Mouse (Mus musculus): ENCODE data around the gene Kcmf1.

The Kcmf1 gene

GRCm38 (mm10) chr6:72899781-72900681 lies at the start of gene Kcmf1:
Kcmf1 (minus strand) TSS chr6:72899979.
- peak; percentile 68 to 80 for DNase-seq (ENCODE audit: low spot score in 2 of 2)

GRCm38 (mm10) chr6:72949161-72949756 lies 49.5 kb upstream of the Kcmf1 start:
- DNase-seq (ENCODE audit: low spot score in 2 of 2) = no peak

GRCm38 (mm10) chr6:72948392-72948791 lies 48.6 kb upstream of the Kcmf1 start:
- DNase-seq (ENCODE audit: low spot score in 2 of 2) = no peak

- no peak for DNase-seq (ENCODE audit: low spot score in 2 of 2)
Measured at GRCm38 (mm10) chr6:72947960-72948359, 48.2 kb upstream of the Kcmf1 start.

GRCm38 (mm10) chr6:72940493-72940892 lies 40.7 kb upstream of the Kcmf1 start:
- peak; percentile 55 to 58 for DNase-seq (ENCODE audit: low spot score in 2 of 2)

GRCm38 (mm10) chr6:72937859-72938258 lies 38.1 kb upstream of the Kcmf1 start:
- DNase-seq (ENCODE audit: low spot score in 2 of 2) = no peak

- no peak for DNase-seq (ENCODE audit: low spot score in 2 of 2)
Measured at GRCm38 (mm10) chr6:72937430-72937829, 37.7 kb upstream of the Kcmf1 start.

GRCm38 (mm10) chr6:72932955-72933354 lies 33.2 kb upstream of the Kcmf1 start:
- no peak for DNase-seq (ENCODE audit: low spot score in 2 of 2)

GRCm38 (mm10) chr6:72931533-72931932 lies 31.8 kb upstream of the Kcmf1 start:
- no peak for DNase-seq (ENCODE audit: low spot score in 2 of 2)

GRCm38 (mm10) chr6:72929795-72930398 lies 30.1 kb upstream of the Kcmf1 start:
- DNase-seq (ENCODE audit: low spot score in 2 of 2) = no peak

GRCm38 (mm10) chr6:72926755-72927482 lies 27.1 kb upstream of the Kcmf1 start:
- peak; percentile 41 to 48 for DNase-seq (ENCODE audit: low spot score in 2 of 2)

GRCm38 (mm10) chr6:72926031-72926430 lies 26.3 kb upstream of the Kcmf1 start:
- DNase-seq (ENCODE audit: low spot score in 2 of 2) = no peak

GRCm38 (mm10) chr6:72923381-72923780 lies 23.6 kb upstream of the Kcmf1 start:
- DNase-seq (ENCODE audit: low spot score in 2 of 2) = no peak

- DNase-seq (ENCODE audit: low spot score in 2 of 2) = no peak
Measured at GRCm38 (mm10) chr6:72921081-72921480, 21.3 kb upstream of the Kcmf1 start.

- DNase-seq (ENCODE audit: low spot score in 2 of 2) = no peak
Measured at GRCm38 (mm10) chr6:72918510-72919033, 18.8 kb upstream of the Kcmf1 start.

- no peak for DNase-seq (ENCODE audit: low spot score in 2 of 2)
Measured at GRCm38 (mm10) chr6:72916330-72916729, 16.6 kb upstream of the Kcmf1 start.

- no peak for DNase-seq (ENCODE audit: low spot score in 2 of 2)
Measured at GRCm38 (mm10) chr6:72914087-72914749, 14.4 kb upstream of the Kcmf1 start.

GRCm38 (mm10) chr6:72911261-72911660 lies 11.5 kb upstream of the Kcmf1 start:
- DNase-seq (ENCODE audit: low spot score in 2 of 2) = no peak

- DNase-seq (ENCODE audit: low spot score in 2 of 2) = no peak
Measured at GRCm38 (mm10) chr6:72902254-72902990, 2.6 kb upstream of the Kcmf1 start.

- DNase-seq (ENCODE audit: low spot score in 2 of 2) = no peak
Measured at GRCm38 (mm10) chr6:72900952-72901351, 1.2 kb upstream of the Kcmf1 start.
